ENCODE assay signal across 8 mouse cellular contexts in the genomic region with DNA sequence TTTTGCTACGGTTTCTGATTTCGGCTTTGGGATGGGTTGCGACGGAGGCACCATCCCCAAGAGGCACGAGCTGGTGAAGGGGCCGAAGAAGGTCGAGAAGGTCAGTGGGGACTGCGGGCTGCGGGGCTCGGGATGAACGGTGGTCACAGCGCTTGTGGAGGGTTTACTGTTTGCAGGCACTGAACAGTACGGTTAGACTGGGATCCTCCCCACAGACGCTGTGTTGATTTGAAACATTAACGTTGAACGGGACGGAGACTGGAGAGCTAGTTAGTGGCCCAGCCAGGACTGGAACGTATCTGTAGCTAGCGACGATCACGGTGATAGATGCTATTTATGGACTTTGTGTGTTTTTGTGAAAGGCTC. TPM values are rescaled to one million over a fixed set of nuclear protein-coding genes. Genes with fewer than 3 reads are reported as not detected.
A peak's percentile ranks its signal among the peaks of the same experiment; 100 is the strongest.
DNase-seq lines count a peak whose midpoint lies in the region; ATAC-seq lines count a peak whose summit lies in the region.

No protein-coding gene starts in this region.

- under 1% methylated on average over 21 of the region's 21 CpGs for WGBS in kidney, embryonic 15.5 days
- under 1% methylated on average over 21 of the region's 21 CpGs for WGBS in hindbrain, embryonic 14.5 days
- under 1% methylated on average over 21 of the region's 21 CpGs for WGBS in midbrain, embryonic 15.5 days

- peak overlapping the region; percentile 19; the same call in 1 of the 2 replicates for H3K27ac ChIP-seq in kidney, embryonic 15.5 days
- H3K27ac ChIP-seq in hindbrain, embryonic 14.5 days, result peak overlapping the region; percentile 23; the same call in 1 of the 2 replicates
- H3K27ac ChIP-seq in midbrain, embryonic 15.5 days, result peak overlapping the region; percentile 84

- no peaks in the 10 kb centered on the region for H3K27me3 ChIP-seq in kidney, embryonic 15.5 days
- no peaks in the 10 kb centered on the region for H3K27me3 ChIP-seq in hindbrain, embryonic 14.5 days (ENCODE audit: control insufficient read depth, insufficient read depth, low read length)
- no peaks in the 10 kb centered on the region for H3K27me3 ChIP-seq in midbrain, embryonic 15.5 days (replicated peaks)

- peak; percentile 64 for ATAC-seq in kidney, embryonic 15.5 days (replicated peaks; ENCODE audit: low FRiP score)
- peak; percentile 72; the same call in 1 of the 2 replicates for ATAC-seq in hindbrain, embryonic 14.5 days (ENCODE audit: low FRiP score)
- ATAC-seq in midbrain, embryonic 15.5 days (replicated peaks), result peak; percentile 79

- peaks cover 19% of the 10 kb centered on the region for H3K4me1 ChIP-seq in kidney, embryonic 15.5 days
- peaks cover 16% of the 10 kb centered on the region for H3K4me1 ChIP-seq in hindbrain, embryonic 14.5 days (replicated peaks; ENCODE audit: control insufficient read depth, insufficient read depth, low read length)
- H3K4me1 ChIP-seq in midbrain, embryonic 15.5 days, result peaks cover 25% of the 10 kb centered on the region

- H3K36me3 ChIP-seq in kidney, embryonic 15.5 days, result peaks cover 11% of the 10 kb centered on the region
- peaks cover 12% of the 10 kb centered on the region for H3K36me3 ChIP-seq in hindbrain, embryonic 14.5 days (replicated peaks; ENCODE audit: control insufficient read depth, insufficient read depth)
- peaks cover 2% of the 10 kb centered on the region; the same call in 1 of the 2 replicates for H3K36me3 ChIP-seq in midbrain, embryonic 15.5 days (replicated peaks)

- H3K9ac ChIP-seq in kidney, embryonic 15.5 days, result peak overlapping the region; percentile 54
- H3K9ac ChIP-seq in hindbrain, embryonic 14.5 days, result peak overlapping the region; percentile 77
- H3K9ac ChIP-seq in midbrain, embryonic 15.5 days, result peak overlapping the region; percentile 47

- peak overlapping the region; percentile 82 for H3K4me2 ChIP-seq in kidney, embryonic 15.5 days
- H3K4me2 ChIP-seq in hindbrain, embryonic 14.5 days (replicated peaks), result peak overlapping the region; percentile 91
- H3K4me2 ChIP-seq in midbrain, embryonic 15.5 days, result peak overlapping the region; percentile 63

- no peak for DNase-seq in kidney, adult 18-20 months
- peak; percentile 9 for DNase-seq in c-Kit-positive CD71-positive TER-119-negative erythroid progenitor cells, embryonic 14.5 days (ENCODE audit: low read depth)
- no peak for DNase-seq in hindbrain, embryonic 14.5 days (ENCODE audit: low spot score)
- no peak for DNase-seq in spleen, adult 12 weeks (ENCODE audit: low spot score)
- DNase-seq in adrenal gland, postnatal 14 days, result no peak
- no peak for DNase-seq in frontal cortex, adult 2 months (ENCODE audit: extremely low spot score in 1 of 2, low spot score in 1 of 2)

- H3K9me3 ChIP-seq in kidney, embryonic 15.5 days (replicated peaks), result no peaks in the 10 kb centered on the region
- H3K9me3 ChIP-seq in hindbrain, embryonic 14.5 days (ENCODE audit: control insufficient read depth, low read length), result no peaks in the 10 kb centered on the region
- H3K9me3 ChIP-seq in midbrain, embryonic 15.5 days, result no peaks in the 10 kb centered on the region

- peak overlapping the region; percentile 83 for H3K4me3 ChIP-seq in kidney, embryonic 15.5 days (replicated peaks)
- peak overlapping the region; percentile 75 for H3K4me3 ChIP-seq in hindbrain, embryonic 14.5 days (replicated peaks; ENCODE audit: low read length)
- peak overlapping the region; percentile 57 for H3K4me3 ChIP-seq in midbrain, embryonic 15.5 days

RNA-seq across cellular contexts. Expression of gene Rtf2, which starts 0.3 kb away (rescaled TPM):
- 68.9 and 74.8 TPM in 2 replicates for polyA plus RNA-seq in kidney, embryonic 15.5 days (2015; fragmentation: Nextera tagmentation; extraction: Ambion mirVana)
- polyA plus RNA-seq in hindbrain, embryonic 14.5 days (2014; fragmentation: Nextera tagmentation; extraction: Ambion mirVana), result 91.7 and 97.4 TPM in 2 replicates
- 96.7 and 98.0 TPM in 2 replicates for polyA plus RNA-seq in midbrain, embryonic 15.5 days (2015; fragmentation: Nextera tagmentation; extraction: Ambion mirVana)
- 66.2 and 71.8 TPM in 2 replicates for total RNA-seq in adrenal gland, postnatal 14 days (2021)
- polyA plus RNA-seq in frontal cortex, adult 2 months (2012; rRNA removed), result 77.9 and 79.1 TPM in 2 replicates

RNA-seq across cellular contexts. Expression of gene Gcnt7, which starts 17.8 kb away (rescaled TPM):
- 1.6 and 2.0 TPM in 2 replicates for polyA plus RNA-seq in kidney, embryonic 15.5 days (2015; fragmentation: Nextera tagmentation; extraction: Ambion mirVana)
- polyA plus RNA-seq in hindbrain, embryonic 14.5 days (2014; fragmentation: Nextera tagmentation; extraction: Ambion mirVana), result 0.86 and 1.1 TPM in 2 replicates
- polyA plus RNA-seq in midbrain, embryonic 15.5 days (2015; fragmentation: Nextera tagmentation; extraction: Ambion mirVana), result 2.0 and 2.3 TPM in 2 replicates
- total RNA-seq in adrenal gland, postnatal 14 days (2021), result not detected in 2 replicates
- 0.04 TPM in 1 of 2 replicates, not detected in the other for polyA plus RNA-seq in frontal cortex, adult 2 months (2012; rRNA removed)

RNA-seq across cellular contexts. Expression of gene Fam209, which starts 31.7 kb away (rescaled TPM):
- polyA plus RNA-seq in kidney, embryonic 15.5 days (2015; fragmentation: Nextera tagmentation; extraction: Ambion mirVana), result not detected in 2 replicates
- polyA plus RNA-seq in hindbrain, embryonic 14.5 days (2014; fragmentation: Nextera tagmentation; extraction: Ambion mirVana), result 0.29 TPM in 1 of 2 replicates, not detected in the other
- polyA plus RNA-seq in midbrain, embryonic 15.5 days (2015; fragmentation: Nextera tagmentation; extraction: Ambion mirVana), result 0.52 TPM in 1 of 2 replicates, not detected in the other
- 0.94 TPM in 1 of 2 replicates, not detected in the other for total RNA-seq in adrenal gland, postnatal 14 days (2021)
- 0.24 TPM in 1 of 2 replicates, not detected in the other for polyA plus RNA-seq in frontal cortex, adult 2 months (2012; rRNA removed)

RNA-seq across cellular contexts. Expression of gene Cass4, which starts 47.0 kb away (rescaled TPM):
- 0.15 and 0.29 TPM in 2 replicates for polyA plus RNA-seq in kidney, embryonic 15.5 days (2015; fragmentation: Nextera tagmentation; extraction: Ambion mirVana)
- 0.05 and 0.27 TPM in 2 replicates for polyA plus RNA-seq in hindbrain, embryonic 14.5 days (2014; fragmentation: Nextera tagmentation; extraction: Ambion mirVana)
- polyA plus RNA-seq in midbrain, embryonic 15.5 days (2015; fragmentation: Nextera tagmentation; extraction: Ambion mirVana), result 0.12 and 0.27 TPM in 2 replicates
- 0.15 and 0.53 TPM in 2 replicates for total RNA-seq in adrenal gland, postnatal 14 days (2021)
- polyA plus RNA-seq in frontal cortex, adult 2 months (2012; rRNA removed), result 0.29 and 0.38 TPM in 2 replicates

Comparison
In these comparisons a context has a peak if more than half of its experiments do, and no peak if none do; other contexts are left out.
1. H3K27ac ChIP-seq: peak in every context shown above with its lines; median percentile 84 in midbrain, embryonic 15.5 days; 23 in hindbrain, embryonic 14.5 days; 19 in kidney, embryonic 15.5 days.